ENCODE assay signal across 13 mouse cellular contexts in genomic region chr15:61109429-61110128, GRCm38 (mm10).
DNase-seq lines count a peak whose midpoint lies in the region; ATAC-seq lines count a peak whose summit lies in the region.
"Had no signal": no experiment of that assay in that cellular context is flagged by ENCODE, and none has a peak within 500 bp of the region (broad histone marks: within the 10 kb centered on the region; RNA-seq: fewer than 3 reads in every experiment).

No protein-coding gene starts in this region.

- DNase-seq in frontal cortex, postnatal 36 days (ENCODE audit: low spot score in 2 of 2) = peak; percentile 1 to 7
- no peak for DNase-seq in frontal cortex, postnatal 10 days (ENCODE audit: low spot score in 2 of 2)
- peak; percentile 6 for DNase-seq in retina, postnatal 1 day
- no peak for DNase-seq in retina, embryonic 14.5 days (ENCODE audit: low spot score)
- DNase-seq in cerebellum, adult 11-12 months = no peak
- DNase-seq in spleen, adult 12 weeks (ENCODE audit: low spot score) = no peak
- no peak for DNase-seq in cerebellum, postnatal 36 days
- DNase-seq: cerebellum, adult 8-10 months; gastrocnemius, postnatal 14 days; kidney, adult 9 months; liver, embryonic 13.5 days had no signal

- H3K27ac ChIP-seq in heart, embryonic 15.5 days = peak overlapping the region; percentile 53
- H3K27ac ChIP-seq: liver, embryonic 13.5 days had no signal

- no peak; the same call in 1 of the 2 replicates for ATAC-seq in heart, embryonic 15.5 days (replicated peaks; ENCODE audit: insufficient number of reproducible peaks, insufficient read depth, low FRiP score, low read depth)

- no peak overlapping the region for H3K4me2 ChIP-seq in heart, embryonic 15.5 days
- H3K4me2 ChIP-seq: liver, embryonic 13.5 days had no signal

- no peaks in the 10 kb centered on the region for H3K9me3 ChIP-seq in heart, embryonic 15.5 days (replicated peaks)
- H3K9me3 ChIP-seq: liver, embryonic 13.5 days had no signal

- H3K27me3 ChIP-seq in heart, embryonic 15.5 days = no peaks in the 10 kb centered on the region
- H3K27me3 ChIP-seq: CH12.LX; liver, embryonic 13.5 days had no signal

- H3K4me1 ChIP-seq in heart, embryonic 15.5 days (replicated peaks) = peaks cover 5% of the 10 kb centered on the region
- H3K4me1 ChIP-seq: liver, embryonic 13.5 days had no signal

- 30% methylated on average over 4 of the region's 4 CpGs for WGBS in heart, embryonic 15.5 days

- H3K36me3 ChIP-seq in heart, embryonic 15.5 days = no peaks in the 10 kb centered on the region
- H3K36me3 ChIP-seq: liver, embryonic 13.5 days had no signal

- H3K9ac ChIP-seq in heart, embryonic 15.5 days = no peak overlapping the region
- H3K9ac ChIP-seq: liver, embryonic 13.5 days had no signal

- H3K4me3 ChIP-seq in heart, embryonic 15.5 days = no peak overlapping the region
- H3K4me3 ChIP-seq: liver, embryonic 13.5 days had no signal

Comparison
In these comparisons a context has a peak if more than half of its experiments do, and no peak if none do; other contexts are left out.
1. DNase-seq: peak in frontal cortex, postnatal 36 days (2 of 2) and retina, postnatal 1 day (single experiment); none in frontal cortex, postnatal 10 days (0 of 2), retina, embryonic 14.5 days (single experiment), cerebellum, adult 11-12 months (single experiment), spleen, adult 12 weeks (single experiment) and cerebellum, postnatal 36 days (0 of 2).